Mouse (Mus musculus): ENCODE measurements around the gene Pde1c. TPM values are rescaled to one million over a fixed set of nuclear protein-coding genes. Genes with fewer than 3 reads are reported as not detected.

Gene Pde1c
- polyA plus RNA-seq, 1 experiment: 54.3 TPM

- Histone ChIP-seq H3K4me1 (ENCODE audit: control insufficient read depth, insufficient read depth, low read length) (no peaks in the 10 kb centered on the region), H3K36me3 (ENCODE audit: control insufficient read depth, insufficient read depth, low read length) (no peaks in the 10 kb centered on the region), H3K27me3 (ENCODE audit: control insufficient read depth, insufficient read depth, low read length) (no peaks in the 10 kb centered on the region), H3K4me3 (ENCODE audit: control insufficient read depth, low read depth, low read length) (no peak overlapping the region), H3K27ac (ENCODE audit: control insufficient read depth, insufficient read depth, low read depth, low read length) (no peak overlapping the region)
- TF ChIP-seq CTCF (IDR thresholded peaks at IDR 0.05; ENCODE audit: control insufficient read depth, insufficient read depth, insufficient replicate concordance, low read depth, low read length) (no peak), POLR2A (IDR thresholded peaks at IDR 0.05; ENCODE audit: control insufficient read depth, low read depth, low read length) (no peak)
These were observed 8.4 kb downstream of the Pde1c start for GRCm38 (mm10) chr6:56560474-56560888.

- no peak overlapping the region for H3K27ac ChIP-seq (ENCODE audit: control insufficient read depth, insufficient read depth, low read depth, low read length)
- TF ChIP-seq POLR2A (IDR thresholded peaks at IDR 0.05; ENCODE audit: control insufficient read depth, low read depth, low read length) (no peak), CTCF (IDR thresholded peaks at IDR 0.05; ENCODE audit: control insufficient read depth, insufficient read depth, insufficient replicate concordance, low read depth, low read length) (no peak)
These were observed 10.2 kb downstream of the Pde1c start for GRCm38 (mm10) chr6:56558711-56559110.

DNA sequence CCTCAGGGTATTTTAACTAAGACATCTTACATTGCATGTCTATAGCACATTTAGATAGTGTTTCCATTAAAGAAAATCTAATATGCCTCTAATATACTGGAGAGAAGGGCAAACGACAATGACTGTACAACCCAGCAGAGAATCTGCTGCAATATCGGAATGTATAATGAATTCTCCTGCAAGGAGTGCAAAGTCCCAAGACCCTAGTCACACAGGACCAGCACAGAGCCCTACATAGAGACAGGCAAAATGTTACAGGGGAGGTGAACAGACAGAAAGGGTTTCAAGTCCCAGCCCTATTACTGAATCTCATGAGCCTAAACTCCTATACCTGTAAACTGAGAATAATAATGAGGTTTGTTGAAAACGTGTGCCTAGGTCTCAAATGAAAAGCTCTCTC lies 13.1 kb downstream of the Pde1c start:
- Histone ChIP-seq H3K27me3 (ENCODE audit: control insufficient read depth, insufficient read depth, low read length) (no peaks in the 10 kb centered on the region), H3K4me3 (ENCODE audit: control insufficient read depth, low read depth, low read length) (no peak overlapping the region), H3K4me1 (ENCODE audit: control insufficient read depth, insufficient read depth, low read length) (no peaks in the 10 kb centered on the region), H3K27ac (ENCODE audit: control insufficient read depth, insufficient read depth, low read depth, low read length) (no peak overlapping the region), H3K36me3 (ENCODE audit: control insufficient read depth, insufficient read depth, low read length) (no peaks in the 10 kb centered on the region)
- TF ChIP-seq POLR2A (IDR thresholded peaks at IDR 0.05; ENCODE audit: control insufficient read depth, low read depth, low read length) (no peak), CTCF (IDR thresholded peaks at IDR 0.05; ENCODE audit: control insufficient read depth, insufficient read depth, insufficient replicate concordance, low read depth, low read length) (no peak)

More at GRCm38 (mm10) chr6:56558711-56559110, 10.2 kb downstream of the Pde1c start:
- Histone ChIP-seq H3K4me1 (ENCODE audit: control insufficient read depth, insufficient read depth, low read length) (no peaks in the 10 kb centered on the region), H3K27me3 (ENCODE audit: control insufficient read depth, insufficient read depth, low read length) (no peaks in the 10 kb centered on the region), H3K4me3 (ENCODE audit: control insufficient read depth, low read depth, low read length) (no peak overlapping the region), H3K36me3 (ENCODE audit: control insufficient read depth, insufficient read depth, low read length) (no peaks in the 10 kb centered on the region)

GRCm38 (mm10) chr6:56555382-56555781 lies 13.5 kb downstream of the Pde1c start:
- no peak for TF ChIP-seq CTCF (IDR thresholded peaks at IDR 0.05; ENCODE audit: control insufficient read depth, insufficient read depth, insufficient replicate concordance, low read depth, low read length)
- no peak for TF ChIP-seq POLR2A (IDR thresholded peaks at IDR 0.05; ENCODE audit: control insufficient read depth, low read depth, low read length)
- Histone ChIP-seq H3K27ac (ENCODE audit: control insufficient read depth, insufficient read depth, low read depth, low read length) (no peak overlapping the region), H3K36me3 (ENCODE audit: control insufficient read depth, insufficient read depth, low read length) (no peaks in the 10 kb centered on the region), H3K4me3 (ENCODE audit: control insufficient read depth, low read depth, low read length) (no peak overlapping the region), H3K4me1 (ENCODE audit: control insufficient read depth, insufficient read depth, low read length) (no peaks in the 10 kb centered on the region), H3K27me3 (ENCODE audit: control insufficient read depth, insufficient read depth, low read length) (no peaks in the 10 kb centered on the region)

- H3K4me1 ChIP-seq (ENCODE audit: control insufficient read depth, insufficient read depth, low read length): no peaks in the 10 kb centered on the region
- H3K36me3 ChIP-seq (ENCODE audit: control insufficient read depth, insufficient read depth, low read length): no peaks in the 10 kb centered on the region
- no peak for TF ChIP-seq CTCF (IDR thresholded peaks at IDR 0.05; ENCODE audit: control insufficient read depth, insufficient read depth, insufficient replicate concordance, low read depth, low read length)
- no peak for TF ChIP-seq POLR2A (IDR thresholded peaks at IDR 0.05; ENCODE audit: control insufficient read depth, low read depth, low read length)
- no peak overlapping the region for H3K4me3 ChIP-seq (ENCODE audit: control insufficient read depth, low read depth, low read length)
- H3K27ac ChIP-seq (ENCODE audit: control insufficient read depth, insufficient read depth, low read depth, low read length): no peak overlapping the region
- H3K27me3 ChIP-seq (ENCODE audit: control insufficient read depth, insufficient read depth, low read length): no peaks in the 10 kb centered on the region
These were observed 17.9 kb downstream of the Pde1c start for GRCm38 (mm10) chr6:56551022-56551421.

DNA sequence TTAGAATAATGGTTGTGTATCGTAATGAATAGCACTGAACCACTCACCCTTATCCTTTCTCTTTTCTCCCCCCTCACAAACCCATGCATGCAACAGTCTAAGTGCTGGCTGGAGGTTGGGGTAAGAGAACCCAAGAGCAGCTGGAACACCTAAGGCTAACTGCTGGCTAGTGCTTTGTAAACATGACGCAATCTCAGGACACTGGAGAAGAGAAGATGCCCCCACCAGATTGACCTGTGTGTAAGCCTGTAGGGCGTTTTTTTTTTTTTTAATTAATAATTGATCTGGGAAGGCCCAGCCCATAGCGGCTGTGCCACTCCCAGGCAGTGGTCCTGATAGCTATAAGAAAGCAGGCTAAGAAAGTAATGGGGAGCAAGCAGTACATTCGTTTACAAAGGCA lies 28.7 kb downstream of the Pde1c start:
- no peaks in the 10 kb centered on the region for H3K27me3 ChIP-seq (ENCODE audit: control insufficient read depth, insufficient read depth, low read length)
- TF ChIP-seq POLR2A (IDR thresholded peaks at IDR 0.05; ENCODE audit: control insufficient read depth, low read depth, low read length) (no peak), CTCF (IDR thresholded peaks at IDR 0.05; ENCODE audit: control insufficient read depth, insufficient read depth, insufficient replicate concordance, low read depth, low read length) (no peak)
- H3K4me3 ChIP-seq (ENCODE audit: control insufficient read depth, low read depth, low read length): no peak overlapping the region
- H3K4me1 ChIP-seq (ENCODE audit: control insufficient read depth, insufficient read depth, low read length): no peaks in the 10 kb centered on the region
- H3K36me3 ChIP-seq (ENCODE audit: control insufficient read depth, insufficient read depth, low read length): no peaks in the 10 kb centered on the region
- H3K27ac ChIP-seq (ENCODE audit: control insufficient read depth, insufficient read depth, low read depth, low read length): no peak overlapping the region

DNA sequence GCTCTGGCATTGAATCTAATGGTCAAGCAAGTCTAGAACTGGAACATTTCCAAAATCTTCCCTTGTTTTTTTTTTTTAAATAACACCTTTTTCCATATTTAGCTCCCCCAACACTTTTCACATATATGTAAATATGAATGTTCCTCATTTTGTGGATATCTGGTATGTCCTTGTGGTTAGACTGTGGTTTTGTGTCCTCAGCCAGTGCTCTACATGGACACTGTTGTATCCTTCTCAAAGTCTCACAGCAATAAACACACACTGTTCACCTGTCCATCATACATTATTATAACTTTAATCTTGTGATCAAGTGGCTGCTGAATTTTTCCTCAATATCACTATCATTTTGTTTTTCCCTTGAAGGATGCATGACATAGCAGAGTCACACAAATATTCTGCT lies 34.2 kb downstream of the Pde1c start:
- no peaks in the 10 kb centered on the region for H3K4me1 ChIP-seq (ENCODE audit: control insufficient read depth, insufficient read depth, low read length)
- no peak overlapping the region for H3K4me3 ChIP-seq (ENCODE audit: control insufficient read depth, low read depth, low read length)
- H3K36me3 ChIP-seq (ENCODE audit: control insufficient read depth, insufficient read depth, low read length): no peaks in the 10 kb centered on the region
- TF ChIP-seq POLR2A (IDR thresholded peaks at IDR 0.05; ENCODE audit: control insufficient read depth, low read depth, low read length) (no peak), CTCF (IDR thresholded peaks at IDR 0.05; ENCODE audit: control insufficient read depth, insufficient read depth, insufficient replicate concordance, low read depth, low read length) (no peak)
- H3K27ac ChIP-seq (ENCODE audit: control insufficient read depth, insufficient read depth, low read depth, low read length): no peak overlapping the region
- H3K27me3 ChIP-seq (ENCODE audit: control insufficient read depth, insufficient read depth, low read length): no peaks in the 10 kb centered on the region

DNA sequence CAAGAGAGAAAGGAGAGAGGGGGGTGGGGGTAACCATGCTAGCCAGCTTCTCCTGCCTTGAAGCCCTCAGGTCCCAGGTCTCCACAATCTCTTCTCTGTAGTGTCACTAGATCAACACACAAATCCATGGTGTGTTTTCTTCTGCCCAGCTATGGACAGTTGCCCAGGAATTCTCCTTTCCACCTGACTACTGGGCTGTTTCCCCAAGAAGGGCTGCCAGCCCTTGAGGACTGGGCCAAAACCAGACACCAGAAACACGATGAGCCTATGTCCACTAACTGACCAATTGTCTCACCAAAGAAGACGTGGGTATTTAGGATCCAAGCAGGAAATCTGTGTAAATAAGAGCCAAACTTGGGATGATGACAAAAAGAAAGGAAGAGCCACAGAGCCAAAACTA lies 36.6 kb downstream of the Pde1c start:
- H3K27ac ChIP-seq (ENCODE audit: control insufficient read depth, insufficient read depth, low read depth, low read length): no peak overlapping the region
- TF ChIP-seq POLR2A (IDR thresholded peaks at IDR 0.05; ENCODE audit: control insufficient read depth, low read depth, low read length) (no peak), CTCF (IDR thresholded peaks at IDR 0.05; ENCODE audit: control insufficient read depth, insufficient read depth, insufficient replicate concordance, low read depth, low read length) (no peak)
- H3K4me1 ChIP-seq (ENCODE audit: control insufficient read depth, insufficient read depth, low read length): no peaks in the 10 kb centered on the region
- no peak overlapping the region for H3K4me3 ChIP-seq (ENCODE audit: control insufficient read depth, low read depth, low read length)
- H3K27me3 ChIP-seq (ENCODE audit: control insufficient read depth, insufficient read depth, low read length): no peaks in the 10 kb centered on the region
- H3K36me3 ChIP-seq (ENCODE audit: control insufficient read depth, insufficient read depth, low read length): no peaks in the 10 kb centered on the region
